Mouse (Mus musculus) bone marrow, adult 2 months (tissue): ENCODE data around the gene C3ar1. TPM values are rescaled to one million over a fixed set of nuclear protein-coding genes. Genes with fewer than 3 reads are reported as not detected.
A peak's percentile ranks its signal among the peaks of the same experiment; 100 is the strongest.

Experiments used
- H3K27ac ChIP-seq: fragments of 200-500 bp; 2 replicates; pipeline ENCODE4 v1.5.1; 2012; ENCODE audit warnings: low read depth, mild to moderate bottlenecking, control low read depth, inconsistent platforms, low read length; ENCODE audit not compliant: control insufficient read depth, poor library complexity, insufficient read depth
- H3K4me1 ChIP-seq: fragments of 200-500 bp; 2 replicates; pipeline ENCODE4 v1.6.1; 2011; ENCODE audit warnings: low read length; ENCODE audit not compliant: control insufficient read depth, insufficient read depth
- H3K4me3 ChIP-seq: fragments of 200-500 bp; replicated peaks from 2 replicates; pipeline ENCODE3; 2011; ENCODE audit warnings: mild to moderate bottlenecking, low read depth, low read length, control low read depth; ENCODE audit not compliant: control insufficient read depth
- CTCF ChIP-seq: fragments of 200-500 bp; IDR thresholded peaks from 2 replicates; pipeline ENCODE4 v1.5.1; 2011; ENCODE audit warnings: low read length, control low read depth; ENCODE audit not compliant: control insufficient read depth, insufficient read depth
- POLR2A ChIP-seq: fragments of 200-500 bp; IDR thresholded peaks from 2 replicates; pipeline ENCODE4 v1.6.1; 2011; ENCODE audit warnings: low read depth, mild to moderate bottlenecking, control low read depth, low read length, borderline replicate concordance; ENCODE audit not compliant: control insufficient read depth
- WGBS: fragments of 180-500 bp; shearing (Covaris S2); methylation state at CpG from one replicate; pipeline ENCODE4 v1.1.7; 2018; 5-methylcytosine and 5-hydroxymethylcytosine counted together
- polyA plus RNA-seq: library from polyadenylated mRNA; stranded (reverse); fragments of >200 nt; gene quantifications from 2 replicates; pipeline ENCODE4 v1.2.4, GENCODE M21; 2011; ENCODE audit warnings: low replicate concordance; ENCODE audit not compliant: missing spikeins, insufficient read depth, insufficient read length

C3ar1 gene
- polyA plus RNA-seq, 1 experiment, result 0.35 TPM

- no peak overlapping the region for H3K27ac ChIP-seq
- TF ChIP-seq POLR2A (no peak), CTCF (no peak)
- peaks cover 8% of the 10 kb centered on the region for H3K4me1 ChIP-seq
- 87% methylated on average over 10 of the region's 10 CpGs for WGBS
- H3K4me3 ChIP-seq, result no peak overlapping the region
These were observed 31.9 kb downstream of the C3ar1 start for GRCm38 (mm10) chr6:122824086-122824485.

DNA sequence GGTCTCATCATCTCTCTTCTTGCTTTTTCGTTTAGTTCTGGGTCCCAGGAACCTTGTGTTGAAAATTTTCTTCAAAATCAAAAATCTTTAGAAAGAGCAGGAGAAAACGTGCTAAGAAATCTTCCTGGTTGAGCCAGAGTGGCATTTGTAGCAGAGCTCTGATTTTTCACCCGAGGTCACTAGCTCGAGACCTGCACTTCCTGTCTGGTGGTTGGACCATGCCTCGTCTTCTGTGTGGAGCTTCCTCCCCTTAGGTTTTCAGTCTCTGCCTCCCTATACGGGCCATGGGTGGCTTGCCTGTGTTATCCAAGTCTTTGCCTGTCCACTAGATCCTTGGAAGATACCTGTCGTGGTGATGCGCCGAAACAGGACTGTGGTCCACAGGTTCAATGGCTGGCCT is 34.1 kb downstream of the C3ar1 start:
- Histone ChIP-seq H3K27ac (no peak overlapping the region), H3K4me3 (no peak overlapping the region), H3K4me1 (peaks cover 8% of the 10 kb centered on the region)
- TF ChIP-seq CTCF, result no peak
- TF ChIP-seq POLR2A, result no peak
- WGBS, result 41% methylated on average over 9 of the region's 9 CpGs

- WGBS, result 56% methylated on average over 15 of the region's 15 CpGs
- Histone ChIP-seq H3K4me1 (peaks cover 5% of the 10 kb centered on the region), H3K4me3 (peak overlapping the region; percentile 69), H3K27ac (no peak overlapping the region)
- no peak for TF ChIP-seq CTCF
- no peak for TF ChIP-seq POLR2A
These were observed 34.9 kb downstream of the C3ar1 start for GRCm38 (mm10) chr6:122820799-122821650.

GRCm38 (mm10) chr6:122820071-122820798 is 35.7 kb downstream of the C3ar1 start:
- 1% methylated on average over 38 of the region's 38 CpGs for WGBS
- Histone ChIP-seq H3K4me1 (peaks cover 5% of the 10 kb centered on the region), H3K27ac (peak overlapping the region; percentile 81), H3K4me3 (peak overlapping the region; percentile 69)
- TF ChIP-seq CTCF, result no peak
- no peak for TF ChIP-seq POLR2A

- Histone ChIP-seq H3K4me3 (peak within 1 kb of the TSS; percentile 89), H3K27ac (peak within 1 kb of the TSS; percentile 81), H3K4me1 (peaks cover 5% of the 10 kb centered on the region)
- WGBS, result 2% methylated on average over 61 of the region's 61 CpGs
- TF ChIP-seq POLR2A (peak; percentile 15; the same call in 1 of the 2 replicates), CTCF (no peak)
These were observed 36.5 kb downstream of the C3ar1 start, which contains the start of gene Foxj2 for GRCm38 (mm10) chr6:122819306-122820070. Foxj2 (plus strand) TSS chr6:122819914.

DNA sequence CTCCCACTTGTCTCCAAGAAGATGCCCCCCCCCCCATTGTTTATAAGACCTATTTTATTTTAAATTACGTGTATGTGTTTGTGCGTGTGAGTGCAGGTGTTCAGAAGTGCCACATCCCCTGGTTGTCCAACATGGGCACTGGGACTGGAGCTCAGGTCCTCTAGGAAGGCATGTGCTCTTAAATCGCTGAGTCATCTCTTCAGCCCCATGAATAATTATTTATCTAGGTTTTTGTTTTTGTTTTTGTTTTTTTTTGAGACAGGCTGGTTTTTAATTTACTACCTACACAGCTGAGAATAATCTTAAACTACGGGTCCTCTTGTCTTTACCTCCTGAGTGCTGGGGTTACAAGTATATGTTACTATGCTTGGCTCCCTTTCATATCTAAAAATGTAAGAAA is 42.3 kb downstream of the C3ar1 start:
- TF ChIP-seq CTCF (no peak), POLR2A (no peak)
- H3K4me3 ChIP-seq, result no peak overlapping the region
- peaks cover 2% of the 10 kb centered on the region; the same call in 1 of the 2 replicates for H3K4me1 ChIP-seq
- WGBS, result 84% methylated on average over 4 of the region's 4 CpGs
- no peak overlapping the region for H3K27ac ChIP-seq

GRCm38 (mm10) chr6:122812716-122813115 is 43.2 kb downstream of the C3ar1 start:
- WGBS, result 93% methylated on average over 4 of the region's 4 CpGs
- no peak overlapping the region for H3K4me3 ChIP-seq
- H3K4me1 ChIP-seq, result peaks cover 2% of the 10 kb centered on the region; the same call in 1 of the 2 replicates
- TF ChIP-seq CTCF (no peak), POLR2A (no peak)
- no peak overlapping the region for H3K27ac ChIP-seq
